Mouse (Mus musculus) intestine, embryonic 14.5 days (tissue): ENCODE measurements around the gene Otulinl. TPM values are rescaled to one million over a fixed set of nuclear protein-coding genes. Genes with fewer than 3 reads are reported as not detected.
"Not testable (repeated sequence)": the region's sequence is repeated elsewhere in the genome, so short reads cannot be mapped to it uniquely, and the experiment has no call there.

Experiments used
- ATAC-seq: fragments of 200-750 bp; cut with Nextera tagmentation; replicated peaks from 2 replicates; pipeline ENCODE4 v1.8.0; 2017; ENCODE audit warnings: low read depth, moderate number of reproducible peaks, moderate TSS enrichment, moderate library complexity; ENCODE audit not compliant: low FRiP score, low TSS enrichment
- DNase-seq: peaks from one replicate; pipeline ENCODE4 v3.0.0-alpha.2; 2018; ENCODE audit warnings: low spot score
- H3K27ac ChIP-seq: fragments of 300-500 bp; sonication (generic); 2 replicates; pipeline ENCODE4 v1.5.1; 2014; ENCODE audit warnings: low read depth, mild to moderate bottlenecking, control low read depth
- H3K27me3 ChIP-seq: fragments of 300-500 bp; sonication (generic); replicated peaks from 2 replicates; pipeline ENCODE4 v1.6.1; 2014; ENCODE audit warnings: low read length, control low read depth; ENCODE audit not compliant: control insufficient read depth, insufficient read depth
- H3K36me3 ChIP-seq: fragments of 300-500 bp; sonication (generic); 2 replicates; pipeline ENCODE4 v1.6.1; 2014; ENCODE audit warnings: low read length, control low read depth; ENCODE audit not compliant: control insufficient read depth, insufficient read depth
- H3K4me1 ChIP-seq: fragments of 300-500 bp; sonication (generic); replicated peaks from 2 replicates; pipeline ENCODE4 v1.6.1; 2014; ENCODE audit warnings: low read length, control low read depth, mixed read lengths; ENCODE audit not compliant: control insufficient read depth, insufficient read depth
- H3K4me2 ChIP-seq: fragments of 300-500 bp; sonication (generic); 2 replicates; pipeline ENCODE4 v1.6.1; 2014; ENCODE audit warnings: low read length
- H3K4me3 ChIP-seq: fragments of 300-500 bp; sonication (generic); 2 replicates; pipeline ENCODE4 v1.5.1; 2014; ENCODE audit warnings: low read depth, low read length, control low read depth, mixed read lengths
- H3K9ac ChIP-seq: fragments of 300-500 bp; sonication (generic); 2 replicates; pipeline ENCODE4 v1.6.1; 2014; ENCODE audit warnings: mild to moderate bottlenecking, low read length
- H3K9me3 ChIP-seq: fragments of 300-500 bp; sonication (generic); 2 replicates; pipeline ENCODE4 v1.6.1; 2016; ENCODE audit warnings: low read length, control low read depth; ENCODE audit not compliant: control insufficient read depth
- WGBS: fragments of 180-500 bp; shearing (Covaris S2); extraction: QIAGEN DNeasy Blood & Tissue Kit; methylation state at CpG from one replicate; pipeline ENCODE4 v1.1.7; 2014; 5-methylcytosine and 5-hydroxymethylcytosine counted together
- polyA plus RNA-seq: library from polyadenylated mRNA; unstranded; fragments of >200 nt; fragmentation: Nextera tagmentation; extraction: Ambion mirVana; gene quantifications from 2 replicates; pipeline ENCODE4 v1.2.1, GENCODE M21; 2014

Otulinl gene
- 7.4 and 10.4 TPM in 2 replicates for polyA plus RNA-seq

DNA sequence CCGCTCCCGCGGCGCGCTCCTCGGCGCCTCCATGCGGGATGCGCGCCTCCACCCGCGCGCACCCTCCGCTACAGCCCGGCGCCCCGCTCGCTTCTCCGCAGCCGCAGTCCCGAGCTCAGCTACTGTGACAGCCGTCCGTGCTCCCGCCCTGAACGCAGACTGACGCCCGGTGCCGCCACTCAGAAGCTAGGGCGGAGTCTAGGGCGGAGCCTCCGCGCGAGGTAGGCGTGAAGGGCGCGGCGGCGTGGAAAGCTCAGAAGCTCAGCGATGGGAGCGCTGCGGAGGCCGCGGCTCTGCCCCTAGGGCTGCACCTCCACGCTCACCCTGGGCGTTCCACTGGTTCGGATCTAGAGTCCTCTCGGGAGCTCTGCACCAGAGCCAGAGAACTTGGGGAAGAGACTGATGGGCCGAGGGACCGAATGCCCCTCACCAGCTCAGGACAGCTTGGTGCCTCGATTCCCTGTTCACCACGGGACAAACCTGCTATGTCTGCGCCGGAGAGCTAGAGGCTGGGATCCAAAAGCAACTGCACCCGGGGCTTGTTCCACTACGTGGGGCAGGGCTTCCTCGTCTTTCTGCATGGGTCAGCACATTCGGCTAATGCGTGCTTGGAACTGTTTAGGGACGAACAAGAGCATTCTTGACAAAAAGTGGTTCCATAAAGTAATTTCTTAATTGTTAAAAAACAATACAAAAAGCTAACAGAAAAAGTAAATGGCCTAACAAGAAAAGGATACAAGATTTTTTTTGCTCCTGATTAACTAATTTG, at the start of gene Otulinl:
Gene Otulinl, minus strand, starts transcription at position 161 of the 769 bp plus-strand sequence.
- H3K36me3 ChIP-seq: no peaks in the 10 kb centered on the region
- H3K4me3 ChIP-seq: peak within 1 kb of the TSS; percentile 65
- WGBS: 2% methylated on average over 59 of the region's 59 CpGs
- peak within 1 kb of the TSS; percentile 58 for H3K9ac ChIP-seq
- DNase-seq (peak; percentile 97), ATAC-seq (peak; percentile 99)
- peak within 1 kb of the TSS; percentile 91 for H3K4me2 ChIP-seq
- H3K27ac ChIP-seq: peak within 1 kb of the TSS; percentile 40; the same call in 1 of the 2 replicates
- no peaks in the 10 kb centered on the region for H3K9me3 ChIP-seq
- H3K27me3 ChIP-seq: no peaks in the 10 kb centered on the region
- H3K4me1 ChIP-seq: peaks cover 9% of the 10 kb centered on the region; the same call in 1 of the 2 replicates

DNA sequence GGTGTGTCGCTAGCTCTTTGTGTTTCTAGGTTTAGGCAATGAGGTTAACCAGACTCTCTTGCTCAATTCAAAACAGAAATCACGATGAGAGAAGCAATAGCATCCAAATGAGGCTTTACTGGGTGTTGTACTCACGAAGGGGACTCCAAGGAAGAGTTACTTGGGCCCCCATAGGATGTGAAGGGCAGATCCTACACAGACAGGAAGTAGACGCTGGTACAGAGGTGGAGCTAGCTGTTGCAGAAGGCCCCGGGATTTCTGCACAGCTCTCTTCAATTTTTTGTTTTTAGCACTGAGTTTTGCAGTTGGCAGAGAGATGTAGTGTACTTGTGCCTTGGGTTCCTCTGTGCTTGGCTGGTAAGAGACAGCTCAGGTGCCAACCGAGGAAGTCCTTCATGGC, 44.8 kb upstream of the Otulinl start:
- Histone ChIP-seq H3K4me1 (peaks cover 15% of the 10 kb centered on the region), H3K27me3 (no peaks in the 10 kb centered on the region), H3K9me3 (no peaks in the 10 kb centered on the region), H3K36me3 (0 out of 2 replicates have a peak, but pooled peaks cover 5% of the 10 kb centered on the region), H3K4me3 (no peak overlapping the region), H3K4me2 (no peak overlapping the region), H3K27ac (no peak overlapping the region), H3K9ac (no peak overlapping the region)
- DNase-seq (no peak), ATAC-seq (no peak)
- WGBS: 76% methylated on average over 6 of the region's 6 CpGs

DNA sequence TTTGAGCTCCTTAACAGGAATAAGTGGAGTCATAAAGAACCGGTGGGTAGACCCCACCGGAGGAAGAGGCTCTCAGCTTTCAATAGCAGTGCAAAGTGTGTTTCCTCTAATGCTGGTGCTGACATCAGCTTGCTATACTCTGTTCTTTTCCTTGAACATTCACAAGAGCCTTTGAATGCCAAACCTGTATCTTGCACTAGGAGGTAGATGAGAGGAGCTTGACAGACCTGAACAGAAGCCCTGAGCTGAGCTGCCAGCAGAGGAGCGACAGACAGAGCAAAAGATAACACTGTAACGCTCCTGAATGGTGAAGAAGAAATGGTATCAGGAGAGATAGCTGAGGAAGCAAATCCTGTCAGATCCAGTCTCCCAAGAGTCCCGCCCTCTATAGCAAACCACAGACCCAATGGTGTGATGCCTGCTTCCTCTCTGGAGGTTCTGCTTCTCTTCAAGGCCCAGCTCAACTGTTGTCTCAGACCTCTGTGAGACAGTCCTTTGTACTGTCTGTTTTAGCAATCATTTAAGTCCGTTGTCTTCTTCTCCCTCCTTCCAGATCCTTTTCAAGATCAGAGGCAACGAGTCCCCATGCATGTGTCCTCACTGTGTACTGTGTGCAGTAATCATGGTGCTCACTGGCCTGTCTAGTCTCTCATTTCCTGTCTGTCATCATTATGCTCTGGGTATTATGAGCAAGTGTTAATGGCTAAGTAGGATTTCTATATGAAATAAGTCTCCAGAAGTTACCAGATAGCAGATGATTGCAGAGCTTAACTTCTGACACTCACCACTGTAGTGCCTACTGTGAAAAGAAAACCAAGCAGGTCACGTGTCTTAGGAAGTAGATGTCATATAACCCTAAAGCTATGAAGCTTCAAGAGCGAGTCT, 43.7 kb upstream of the Otulinl start:
- Histone ChIP-seq H3K4me2 (no peak overlapping the region), H3K4me3 (no peak overlapping the region), H3K36me3 (no peaks in the 10 kb centered on the region), H3K4me1 (peaks cover 15% of the 10 kb centered on the region), H3K9ac (no peak overlapping the region), H3K27me3 (no peaks in the 10 kb centered on the region), H3K9me3 (no peaks in the 10 kb centered on the region), H3K27ac (peak overlapping the region; percentile 54)
- no peak for ATAC-seq
- 53% methylated on average over 9 of the region's 9 CpGs for WGBS
- no peak for DNase-seq

DNA sequence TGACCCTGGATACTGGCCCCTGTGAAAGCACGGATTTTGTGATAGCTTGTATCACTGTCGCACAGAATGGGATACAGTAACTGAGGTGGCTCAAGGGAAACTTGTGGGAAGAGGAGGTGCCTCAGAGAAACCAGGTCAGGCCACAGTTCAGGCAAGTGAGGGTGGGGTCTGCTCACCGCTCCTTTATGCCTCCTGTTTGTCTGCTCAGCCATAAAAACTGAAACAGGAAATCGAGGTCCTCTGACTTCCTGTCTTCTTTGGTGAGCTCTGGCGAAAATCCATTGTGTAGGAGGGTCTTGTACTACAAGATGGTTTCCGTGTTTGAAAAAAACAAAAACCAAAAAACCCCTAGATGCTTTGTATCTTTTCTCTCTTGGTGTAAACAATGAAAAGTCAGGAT, 42.9 kb upstream of the Otulinl start:
- Histone ChIP-seq H3K27me3 (no peaks in the 10 kb centered on the region), H3K9ac (no peak overlapping the region), H3K4me3 (no peak overlapping the region), H3K27ac (peak overlapping the region; percentile 54), H3K4me1 (peaks cover 15% of the 10 kb centered on the region), H3K4me2 (0 out of 2 replicates have a peak overlapping the region, but pooled peaks have one; percentile 1), H3K36me3 (no peaks in the 10 kb centered on the region), H3K9me3 (no peaks in the 10 kb centered on the region)
- 54% methylated on average over 6 of the region's 6 CpGs for WGBS
- ATAC-seq (no peak), DNase-seq (no peak)

DNA sequence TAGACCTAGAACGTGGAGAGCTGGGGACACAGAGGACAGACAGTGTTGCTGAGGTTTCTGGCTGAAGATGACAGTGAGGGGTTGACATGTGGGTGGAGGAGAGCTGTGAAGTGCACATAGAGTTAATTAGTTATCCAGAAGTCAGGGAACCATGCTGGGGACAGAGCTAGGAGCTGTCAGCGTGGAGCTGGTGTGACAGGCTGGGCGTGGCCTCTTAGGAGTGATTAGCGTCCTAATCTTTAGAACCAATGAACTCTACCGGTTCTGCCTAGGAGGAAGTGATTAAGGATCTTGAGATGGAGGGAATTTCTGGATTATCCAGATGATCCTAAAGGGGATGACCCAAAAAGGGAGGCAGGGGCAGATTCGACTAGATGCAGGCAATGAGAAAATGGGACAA, 42.4 kb upstream of the Otulinl start:
- DNase-seq (no peak), ATAC-seq (no peak)
- no peak overlapping the region for H3K4me2 ChIP-seq
- no peak overlapping the region for H3K4me3 ChIP-seq
- no peak overlapping the region for H3K9ac ChIP-seq
- no peaks in the 10 kb centered on the region for H3K9me3 ChIP-seq
- H3K27ac ChIP-seq: peak overlapping the region; percentile 54; the same call in 1 of the 2 replicates
- H3K4me1 ChIP-seq: peaks cover 15% of the 10 kb centered on the region
- 56% methylated on average over 6 of the region's 6 CpGs for WGBS
- no peaks in the 10 kb centered on the region for H3K27me3 ChIP-seq
- H3K36me3 ChIP-seq: no peaks in the 10 kb centered on the region

DNA sequence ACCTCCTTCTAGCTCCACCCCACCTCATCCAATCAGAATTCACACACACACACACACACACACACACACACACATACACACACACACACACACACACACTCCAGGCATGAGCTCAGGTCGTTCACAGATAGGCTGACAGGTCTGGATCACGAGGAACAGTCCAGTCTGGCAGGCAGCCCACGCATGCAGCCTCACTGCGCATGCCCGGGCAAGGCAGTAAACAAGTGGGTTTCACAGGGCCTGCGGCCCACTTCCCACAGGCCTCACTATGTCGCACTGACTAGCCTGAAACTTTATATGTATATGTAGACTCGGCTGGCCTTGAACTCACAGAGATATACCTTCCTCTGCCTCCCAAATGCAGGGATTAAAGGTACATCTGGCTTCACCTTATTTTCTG, 38.9 kb upstream of the Otulinl start:
- H3K4me3 ChIP-seq, DNase-seq, H3K4me2 ChIP-seq, H3K9ac ChIP-seq, H3K27me3 ChIP-seq, H3K36me3 ChIP-seq, ATAC-seq, H3K27ac ChIP-seq, H3K9me3 ChIP-seq: not testable (repeated sequence)
- 85% methylated on average over 8 of the region's 8 CpGs for WGBS
- H3K4me1 ChIP-seq: peaks cover 14% of the 10 kb centered on the region

DNA sequence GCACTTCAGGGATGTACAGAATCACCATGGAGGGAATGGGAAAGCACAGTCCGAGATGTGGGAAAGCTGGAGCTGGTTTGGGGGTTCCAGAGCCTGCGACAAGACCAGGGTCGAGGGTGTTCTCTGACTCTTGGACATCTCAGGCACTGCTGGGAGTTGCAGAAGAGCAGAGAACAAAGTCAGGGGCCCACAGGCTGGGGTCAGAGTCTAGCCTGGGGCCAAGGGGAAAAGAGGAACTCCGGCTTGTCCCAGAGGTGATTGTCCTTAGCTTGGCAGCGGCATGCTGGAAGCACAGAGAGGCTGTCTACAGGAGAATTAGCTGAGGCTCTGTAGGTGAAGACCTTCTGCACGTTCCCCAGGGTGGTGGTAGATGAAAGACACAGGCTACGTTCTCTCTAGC, 37.3 kb upstream of the Otulinl start:
- Histone ChIP-seq H3K4me1 (no peaks in the 10 kb centered on the region), H3K36me3 (no peaks in the 10 kb centered on the region), H3K9ac (no peak overlapping the region), H3K9me3 (no peaks in the 10 kb centered on the region), H3K4me3 (no peak overlapping the region), H3K27me3 (no peaks in the 10 kb centered on the region), H3K27ac (no peak overlapping the region), H3K4me2 (no peak overlapping the region)
- DNase-seq: no peak
- ATAC-seq: no peak
- 69% methylated on average over 7 of the region's 7 CpGs for WGBS

DNA sequence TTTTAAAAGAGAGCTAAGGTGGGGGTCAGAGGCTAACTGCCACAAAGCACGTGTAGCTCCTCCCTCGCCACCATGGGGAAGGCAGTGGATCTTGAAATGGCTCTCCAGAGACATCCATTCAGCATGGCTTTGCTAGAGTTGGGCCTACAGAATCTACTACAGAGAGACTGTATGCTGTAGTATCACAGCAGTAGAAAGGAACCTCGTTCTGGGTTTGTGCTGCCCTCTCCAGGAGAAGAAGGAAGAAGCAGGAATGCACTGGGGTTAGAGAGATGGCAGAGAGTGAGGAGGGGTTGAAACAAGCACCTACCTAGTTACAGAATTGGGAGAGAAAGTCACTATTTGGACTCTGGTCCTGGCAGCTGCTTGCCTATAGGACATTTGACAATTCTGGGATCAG, 34.0 kb upstream of the Otulinl start:
- Histone ChIP-seq H3K27me3 (no peaks in the 10 kb centered on the region), H3K4me2 (no peak overlapping the region), H3K27ac (no peak overlapping the region), H3K4me3 (no peak overlapping the region), H3K9ac (no peak overlapping the region), H3K4me1 (no peaks in the 10 kb centered on the region), H3K36me3 (no peaks in the 10 kb centered on the region), H3K9me3 (no peaks in the 10 kb centered on the region)
- ATAC-seq (no peak), DNase-seq (no peak)
- 31% methylated on average over 3 of the region's 3 CpGs for WGBS
